Mouse (Mus musculus) embryo, embryonic 10.5 days (tissue): Measurements from ENCODE around the gene Elovl2.
"Not testable (repeated sequence)": the region's sequence is repeated elsewhere in the genome, so short reads cannot be mapped to it uniquely, and the experiment has no call there.

Experiments used
- DNase-seq: peaks from one replicate; pipeline ENCODE4 v3.0.0-alpha.2; 2015; ENCODE audit warnings: low spot score

The Elovl2 gene

GRCm38 (mm10) chr13:41235181-41235580, 15.0 kb upstream of the Elovl2 start:
- no peak for DNase-seq

DNA sequence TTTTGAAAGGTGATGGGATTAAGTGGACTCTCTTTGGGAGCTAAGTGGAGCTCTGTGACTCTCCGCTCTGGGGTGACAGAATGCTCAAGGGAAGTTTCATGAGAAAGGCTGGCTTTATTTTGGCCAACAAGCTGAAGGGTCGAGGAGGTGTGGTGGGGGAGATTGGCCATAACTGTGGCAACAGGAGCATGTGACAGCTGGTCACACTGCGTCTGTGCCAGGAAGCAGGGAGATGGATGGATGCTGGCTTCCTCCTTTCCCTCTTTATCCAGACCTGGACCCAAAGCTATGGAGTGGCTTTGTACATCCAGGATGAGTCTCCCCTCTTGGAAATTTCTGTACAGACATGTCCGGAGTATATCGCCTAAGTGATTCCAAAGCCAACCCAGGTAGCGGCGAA, 13.0 kb upstream of the Elovl2 start:
- no peak for DNase-seq

- DNase-seq = no peak
These were observed 12.0 kb upstream of the Elovl2 start for GRCm38 (mm10) chr13:41232209-41232608.

- DNase-seq = no peak
These were observed 11.3 kb upstream of the Elovl2 start for GRCm38 (mm10) chr13:41231389-41231983.

DNA sequence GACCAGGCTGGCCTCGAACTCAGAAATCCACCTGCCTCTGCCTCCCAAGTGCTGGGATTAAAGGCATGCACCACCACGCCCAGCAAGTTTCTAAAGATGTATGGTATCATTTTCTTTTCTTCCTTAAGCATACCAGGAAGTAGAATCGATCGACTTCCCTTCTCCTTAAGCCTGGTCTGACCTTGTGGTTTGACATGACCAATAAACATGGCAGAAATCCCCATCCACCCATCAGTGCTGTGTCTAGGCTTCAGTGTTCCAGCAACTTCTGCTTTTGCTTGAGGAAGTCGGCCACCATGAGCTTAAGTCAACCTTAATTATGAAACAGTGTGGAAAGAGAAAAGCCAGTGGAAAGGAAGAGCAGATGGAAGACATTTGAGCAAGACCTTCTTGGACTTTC, 10.1 kb upstream of the Elovl2 start:
- DNase-seq = no peak

GRCm38 (mm10) chr13:41228060-41228459, 7.9 kb upstream of the Elovl2 start:
- DNase-seq = no peak

GRCm38 (mm10) chr13:41226513-41226912, 6.3 kb upstream of the Elovl2 start:
- no peak for DNase-seq

DNA sequence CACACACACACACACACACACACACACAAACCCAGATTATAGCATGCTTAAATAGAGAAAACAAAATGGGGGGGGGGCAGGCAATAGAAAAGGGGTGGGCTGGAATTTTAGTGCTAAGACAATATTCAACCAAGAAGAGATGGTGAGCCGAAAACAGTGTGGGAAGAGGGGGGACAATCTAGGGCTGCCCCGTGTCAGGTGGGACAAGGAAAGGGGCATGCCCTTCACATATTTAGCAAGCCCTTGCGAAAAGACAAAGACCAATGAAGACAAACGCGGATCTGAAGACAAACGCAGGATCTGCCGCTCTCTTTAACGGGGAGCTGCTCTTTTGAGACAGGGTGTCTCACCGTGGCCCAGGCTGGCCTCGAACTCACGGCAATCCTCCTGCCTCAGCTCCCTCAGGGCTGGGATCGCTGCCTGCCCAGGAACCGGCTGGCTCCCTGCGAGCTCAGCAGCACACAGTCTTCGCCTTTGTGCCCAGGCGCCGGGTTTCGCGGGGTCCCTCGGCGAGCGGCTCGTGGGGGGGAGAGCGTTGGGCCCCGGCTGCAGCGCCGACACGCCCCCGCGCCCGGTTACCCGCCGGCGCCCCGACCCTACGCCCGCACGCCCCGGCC, 410 bp downstream of the Elovl2 start:
- peak; percentile 71 for DNase-seq

DNA sequence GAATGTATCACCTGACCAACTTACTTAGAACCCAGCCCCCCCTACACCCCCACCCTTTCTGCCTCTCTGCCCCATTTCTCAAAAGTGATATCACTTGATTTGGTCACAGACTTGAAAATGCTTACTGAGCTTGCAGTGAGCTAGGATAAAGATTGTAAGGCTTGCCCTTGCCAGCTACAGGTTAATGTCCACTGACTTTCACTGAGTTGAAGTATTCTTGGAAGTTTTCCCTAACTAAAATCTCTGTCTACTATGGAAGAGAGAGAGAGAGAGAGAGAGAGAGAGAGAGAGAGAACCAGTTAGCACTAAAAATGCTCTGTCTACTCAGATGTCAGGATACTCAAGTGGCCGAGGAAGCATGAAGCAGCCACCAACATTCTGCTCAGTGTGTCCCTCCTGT, 1.1 kb downstream of the Elovl2 start:
- DNase-seq = no peak

DNA sequence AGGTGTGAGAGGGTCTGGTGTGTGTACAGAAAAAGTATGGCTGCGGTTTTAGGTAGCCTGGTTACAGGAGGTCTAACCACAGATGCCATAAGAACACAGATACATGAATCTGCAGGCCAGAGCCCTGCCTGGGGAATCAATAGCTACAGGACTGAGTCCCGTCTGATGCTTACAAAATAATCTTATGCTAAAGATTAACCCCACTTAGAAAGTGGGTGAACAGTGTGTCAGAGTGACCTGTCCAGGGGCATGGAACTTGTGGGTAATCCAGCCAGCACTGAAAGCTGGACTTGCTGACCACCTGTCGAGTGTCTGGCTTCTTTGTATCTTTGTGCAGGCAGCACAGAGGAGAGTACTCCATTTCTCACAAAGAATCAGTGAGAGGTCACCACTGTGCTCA, 4.0 kb downstream of the Elovl2 start:
- DNase-seq = no peak

- no peak for DNase-seq
These were observed 4.5 kb downstream of the Elovl2 start for GRCm38 (mm10) chr13:41215669-41216068.

GRCm38 (mm10) chr13:41212558-41213322, 7.5 kb downstream of the Elovl2 start:
- no peak for DNase-seq

DNA sequence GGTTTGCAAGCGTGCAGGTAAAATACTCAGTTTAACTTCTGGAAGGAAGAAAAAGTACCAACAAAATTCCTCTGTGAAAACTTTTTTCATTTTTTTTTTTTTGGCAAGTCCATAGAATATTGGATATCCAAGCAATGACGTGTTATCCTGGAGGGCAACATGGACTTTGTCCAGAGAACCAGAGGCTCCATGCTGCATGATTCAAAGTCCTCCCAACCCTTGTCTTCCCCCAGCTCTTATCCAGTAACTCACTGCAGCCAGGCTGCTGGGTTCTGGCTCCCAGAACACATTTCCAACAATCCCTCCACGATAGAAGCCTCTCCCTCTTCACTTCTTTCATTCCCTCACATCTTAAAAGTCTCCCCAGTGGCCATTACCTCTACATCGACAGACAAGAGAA, 8.9 kb downstream of the Elovl2 start:
- DNase-seq = no peak

DNA sequence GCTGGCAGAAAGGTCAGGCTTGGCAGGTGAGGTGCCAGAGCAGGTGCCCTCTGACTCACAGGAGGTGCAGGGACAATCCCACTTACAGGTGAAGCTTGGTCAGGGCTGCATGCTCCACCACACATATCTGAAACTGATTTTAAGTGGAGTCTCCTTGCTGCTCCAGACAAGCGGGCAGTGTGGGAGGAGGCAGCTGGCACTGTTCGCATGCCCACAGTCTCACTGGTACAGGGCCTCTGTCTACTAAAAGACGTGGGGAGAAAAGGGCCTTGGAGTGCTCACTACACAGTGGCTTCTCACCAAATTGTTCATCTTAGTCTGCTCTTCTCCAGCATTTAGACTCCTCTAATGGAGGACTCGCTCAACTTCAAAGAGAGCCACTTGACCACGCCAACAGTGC, 14.0 kb downstream of the Elovl2 start:
- DNase-seq = no peak

GRCm38 (mm10) chr13:41205568-41205967, 14.6 kb downstream of the Elovl2 start:
- DNase-seq = not testable (repeated sequence)

GRCm38 (mm10) chr13:41203691-41204090, 16.5 kb downstream of the Elovl2 start:
- DNase-seq = no peak

DNA sequence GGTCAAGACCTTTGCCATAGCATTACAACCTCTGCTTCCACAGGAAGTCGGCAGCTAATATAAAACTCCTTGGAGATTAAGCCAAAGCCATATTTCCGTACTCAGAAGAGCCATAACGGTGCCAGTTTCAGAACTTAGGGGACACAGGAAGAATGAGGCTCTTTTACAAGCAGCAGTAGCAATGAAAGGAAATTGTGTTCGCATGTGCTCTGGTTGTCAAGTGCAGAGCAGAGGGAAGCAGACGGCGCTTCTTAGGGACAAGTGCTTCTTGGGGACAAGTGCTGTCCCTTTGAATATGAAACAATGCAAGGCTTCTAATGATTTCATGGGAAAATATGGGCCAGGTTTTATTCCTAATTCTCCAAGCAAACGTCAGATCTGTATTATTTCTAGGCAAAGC, 16.9 kb downstream of the Elovl2 start:
- DNase-seq = peak; percentile 19

DNA sequence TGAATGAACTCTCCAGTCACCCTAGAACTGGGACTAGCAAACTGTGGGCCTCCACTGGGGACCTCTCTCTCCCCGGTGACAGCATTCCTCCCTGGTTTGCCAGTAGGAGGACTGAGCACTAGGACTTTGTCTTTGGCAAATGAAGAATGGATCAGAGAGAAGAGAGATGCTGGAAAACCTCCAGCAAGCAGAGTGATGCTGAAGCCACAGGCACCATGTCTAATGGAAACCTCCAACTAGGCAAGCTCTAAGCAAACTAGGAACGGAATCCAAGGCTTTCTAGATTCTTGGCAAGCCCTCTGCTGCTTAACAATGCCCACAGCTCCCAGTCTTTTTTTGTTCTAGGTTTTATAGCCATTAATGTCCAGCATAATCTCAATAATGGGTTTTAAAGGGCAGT, 19.3 kb downstream of the Elovl2 start:
- no peak for DNase-seq

- no peak for DNase-seq
These were observed 24.4 kb downstream of the Elovl2 start for GRCm38 (mm10) chr13:41195640-41196333.

DNA sequence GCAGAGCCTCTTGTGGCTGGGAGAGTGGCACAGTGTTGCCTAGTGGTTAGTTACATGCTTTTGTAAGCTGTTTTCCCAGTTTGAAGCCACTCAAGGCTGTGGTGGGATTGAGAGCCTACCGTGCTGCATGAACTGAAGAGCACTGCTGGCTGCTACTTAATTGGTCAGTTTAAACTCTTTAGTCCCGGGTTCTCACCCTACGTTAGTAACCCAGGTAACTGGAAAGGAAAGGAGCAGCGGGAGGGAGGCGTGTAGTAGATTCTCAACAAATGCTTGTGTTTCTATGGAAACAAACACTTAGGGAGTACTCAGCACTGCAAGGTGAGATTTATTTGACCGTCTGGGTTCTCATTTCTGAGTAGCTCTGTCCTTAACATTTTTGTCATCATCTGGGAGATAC, 32.3 kb downstream of the Elovl2 start:
- no peak for DNase-seq

DNA sequence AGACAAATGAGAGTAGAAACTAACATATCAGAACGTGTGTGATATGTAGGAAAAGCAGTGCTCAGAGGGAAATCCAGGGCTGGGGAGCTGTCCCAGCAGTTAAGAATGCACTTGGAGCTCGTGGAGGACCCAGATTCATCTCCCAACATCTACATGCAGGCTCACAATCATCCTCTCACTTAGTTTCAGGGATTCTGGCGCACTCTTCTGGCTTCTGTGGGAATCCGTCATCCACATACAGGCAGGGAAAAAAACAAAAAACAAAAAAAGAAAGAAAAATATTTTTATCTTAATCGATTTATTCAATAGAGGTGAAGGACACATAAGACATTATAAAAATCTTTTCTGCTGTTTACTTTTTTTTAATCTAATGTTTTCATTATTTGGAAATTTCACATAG, 61.8 kb downstream of the Elovl2 start:
- DNase-seq = peak; percentile 19

DNA sequence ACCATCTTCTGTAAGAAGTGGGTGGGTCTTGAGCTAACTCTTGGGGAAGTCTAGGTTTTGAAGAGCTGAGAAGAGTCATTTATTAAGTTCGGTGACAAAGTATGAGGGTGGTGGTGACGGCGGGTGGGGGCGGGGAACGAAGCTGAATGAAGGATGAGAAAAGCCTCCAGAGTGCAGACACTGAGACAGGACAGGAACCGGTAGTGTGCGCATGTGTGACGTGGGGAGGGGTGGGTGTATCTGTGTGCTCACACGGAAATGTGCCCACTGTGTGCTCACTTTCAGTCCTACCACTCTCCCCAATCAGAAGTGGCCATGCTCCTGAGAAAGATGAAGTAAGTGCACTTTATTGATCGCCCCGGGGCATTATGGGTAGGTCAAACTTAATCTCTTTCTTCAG, 67.1 kb downstream of the Elovl2 start:
- no peak for DNase-seq

GRCm38 (mm10) chr13:41146271-41146670, 73.9 kb downstream of the Elovl2 start:
- DNase-seq = peak; percentile 80
